Mouse (Mus musculus) lung, postnatal 0 days (tissue): Measurements from ENCODE around the gene Cfap100.

Experiments
- CTCF ChIP-seq: IDR thresholded peaks from 2 replicates; pipeline ENCODE4 v1.5.1; 2016; ENCODE audit warnings: antibody characterized with exemption, mild to moderate bottlenecking
- EP300 ChIP-seq: IDR thresholded peaks from 2 replicates; pipeline ENCODE4 v1.6.1; 2016; ENCODE audit warnings: antibody characterized with exemption, mild to moderate bottlenecking, control low read depth

DNA sequence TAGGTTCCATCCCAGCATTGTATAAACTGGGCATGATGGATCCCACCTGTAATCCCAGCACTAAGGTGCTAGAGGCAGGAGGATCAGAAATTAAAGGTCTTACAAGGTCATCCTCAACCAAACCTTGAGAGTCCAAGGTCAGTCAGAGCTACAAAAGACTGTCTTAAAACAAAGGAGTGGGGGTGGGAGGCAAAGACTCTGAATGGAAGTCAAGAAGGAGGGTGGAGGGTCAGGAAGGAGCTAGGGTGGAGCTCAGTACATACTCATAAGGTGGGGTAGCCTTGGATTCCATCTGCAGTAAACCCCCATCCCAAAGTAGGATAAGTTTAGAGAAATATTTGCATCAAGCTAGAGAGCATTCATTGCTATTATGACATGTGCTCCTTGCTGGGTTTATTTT lies 24.0 kb upstream of the Cfap100 start:
- no peak for TF ChIP-seq EP300
- no peak for TF ChIP-seq CTCF
